Mouse (Mus musculus): ENCODE measurements around the gene Arsk. TPM values are rescaled to one million over a fixed set of nuclear protein-coding genes. Genes with fewer than 3 reads are reported as not detected.

The Arsk gene
- total and polyA plus RNA-seq, 3 experiments: 2.7 to 4.3 TPM; not detected in 1

Other genes starting within 250 kb of the Arsk start
- gene Rhobtb3, start 154.7 kb downstream of the Arsk start, total RNA-seq (2012; rRNA removed): not detected in 2 replicates
- gene Rhobtb3, start 154.7 kb downstream of the Arsk start, polyA plus RNA-seq (2012; ENCODE audit: insufficient read depth in 1 of 2, insufficient read length in 2 of 2, low read depth in 1 of 2, low replicate concordance in 2 of 2, missing spikeins in 1 of 2): not detected
- gene Spata9, start 131.5 kb downstream of the Arsk start, total RNA-seq (2012; rRNA removed): not detected in 2 replicates
- under 1 TPM in 1 of 2 experiments, not detected in 1; 0.78 TPM for gene Spata9, start 131.5 kb downstream of the Arsk start, polyA plus RNA-seq (2012; ENCODE audit: insufficient read depth in 1 of 2, insufficient read length in 2 of 2, low read depth in 1 of 2, low replicate concordance in 2 of 2, missing spikeins in 1 of 2)
- gene Rfesd, start 79.9 kb downstream of the Arsk start, total RNA-seq (2012; rRNA removed): 72.1 and 82.0 TPM in 2 replicates
- 10 to 100 TPM in 1 of 2 experiments, not detected in 1; 38.3 TPM for gene Rfesd, start 79.9 kb downstream of the Arsk start, polyA plus RNA-seq (2012; ENCODE audit: insufficient read depth in 1 of 2, insufficient read length in 2 of 2, low read depth in 1 of 2, low replicate concordance in 2 of 2, missing spikeins in 1 of 2)
- gene Gpr150, start 41.7 kb downstream of the Arsk start, total RNA-seq (2012; rRNA removed): not detected in 2 replicates
- gene Gpr150, start 41.7 kb downstream of the Arsk start, polyA plus RNA-seq (2012; ENCODE audit: insufficient read depth in 1 of 2, insufficient read length in 2 of 2, low read depth in 1 of 2, low replicate concordance in 2 of 2, missing spikeins in 1 of 2): not detected
- 20.3 and 22.2 TPM in 2 replicates for gene Ttc37, start 74 bp upstream of the Arsk start, total RNA-seq (2012; rRNA removed)
- gene Ttc37, start 74 bp upstream of the Arsk start, polyA plus RNA-seq (2012; ENCODE audit: insufficient read depth in 1 of 2, insufficient read length in 2 of 2, low read depth in 1 of 2, low replicate concordance in 2 of 2, missing spikeins in 1 of 2): 100 to 1,000 TPM in 1 of 2 experiments, 10 to 100 TPM in 1; 16.8 to 116 TPM
- not detected in 2 replicates for gene Fam81b, start 206.4 kb upstream of the Arsk start, total RNA-seq (2012; rRNA removed)
- not detected for gene Fam81b, start 206.4 kb upstream of the Arsk start, polyA plus RNA-seq (2012; ENCODE audit: insufficient read depth in 1 of 2, insufficient read length in 2 of 2, low read depth in 1 of 2, low replicate concordance in 2 of 2, missing spikeins in 1 of 2)

Measured in MEL (cell line).